Mouse (Mus musculus) forebrain, postnatal 0 days (tissue): ENCODE results near the gene Vmn1r218. TPM values are rescaled to one million over a fixed set of nuclear protein-coding genes. Genes with fewer than 3 reads are reported as not detected.

ENCODE experiments used
- ATAC-seq: fragments of 200-750 bp; cut with Nextera tagmentation; 2 replicates; pipeline ENCODE4 v1.8.0; 2017; ENCODE audit warnings: mild to moderate bottlenecking, moderate library complexity
- DNase-seq: peaks from one replicate; pipeline ENCODE4 v3.0.0-alpha.2; 2015
- H3K27ac ChIP-seq: fragments of 300-500 bp; sonication (generic); 2 replicates; pipeline ENCODE4 v1.5.1; 2014; ENCODE audit warnings: low read depth, mild to moderate bottlenecking, antibody characterized with exemption, low read length, moderate library complexity, mixed read lengths
- H3K27me3 ChIP-seq: fragments of 300-500 bp; sonication (generic); 2 replicates; pipeline ENCODE4 v1.6.1; 2014; ENCODE audit warnings: mild to moderate bottlenecking, low read length, mixed read lengths; ENCODE audit not compliant: insufficient read depth
- H3K36me3 ChIP-seq: fragments of 300-500 bp; sonication (generic); 2 replicates; pipeline ENCODE4 v1.6.1; 2014; ENCODE audit warnings: mild to moderate bottlenecking, moderate library complexity; ENCODE audit not compliant: insufficient read depth
- H3K4me1 ChIP-seq: fragments of 300-500 bp; sonication (generic); 2 replicates; pipeline ENCODE4 v1.6.1; 2014; ENCODE audit warnings: antibody characterized with exemption; ENCODE audit not compliant: insufficient read depth
- H3K4me2 ChIP-seq: fragments of 300-500 bp; sonication (generic); 2 replicates; pipeline ENCODE4 v1.6.1; 2014; ENCODE audit warnings: low read depth, mild to moderate bottlenecking, moderate library complexity
- H3K4me3 ChIP-seq: fragments of 300-500 bp; sonication (generic); 2 replicates; pipeline ENCODE4 v1.5.1; 2014; ENCODE audit warnings: low read depth, low read length, mixed read lengths
- H3K9ac ChIP-seq: fragments of 300-500 bp; sonication (generic); 2 replicates; pipeline ENCODE4 v1.6.1; 2014; ENCODE audit warnings: mild to moderate bottlenecking
- H3K9me3 ChIP-seq: fragments of 300-500 bp; sonication (generic); 2 replicates; pipeline ENCODE4 v1.6.1; 2016; ENCODE audit warnings: low read length
- CTCF ChIP-seq: sonication (generic); IDR thresholded peaks from 2 replicates; pipeline ENCODE4 v1.5.1; 2016; ENCODE audit warnings: antibody characterized with exemption, control low read depth, low read depth
- WGBS: fragments of 180-500 bp; shearing (Covaris S2); extraction: QIAGEN DNeasy Blood & Tissue Kit; methylation state at CpG from one replicate; pipeline ENCODE4 v1.1.7; 2014; 5-methylcytosine and 5-hydroxymethylcytosine counted together
- polyA plus RNA-seq: library from polyadenylated mRNA; unstranded; fragments of >200 nt; fragmentation: Nextera tagmentation; extraction: Ambion mirVana; gene quantifications from 2 replicates; pipeline ENCODE4 v1.2.1, GENCODE M21; 2015
- total RNA-seq: library from RNA; depleted of rRNA; stranded (reverse); fragments of >200 nt; gene quantifications from 2 replicates; pipeline ENCODE4 v1.2.3, GENCODE M21; 2014; rRNA removed

Gene Vmn1r218
- total and polyA plus RNA-seq, 2 experiments from 2014 or later, result not detected

GRCm38 (mm10) chr13:23187875-23188274 is 54.9 kb downstream of the Vmn1r218 start, which contains the start of gene Vmn1r220:
TSS of gene Vmn1r220 (minus strand) at chr13:23187975.
- no peaks in the 10 kb centered on the region for H3K27me3 ChIP-seq
- no peaks in the 10 kb centered on the region for H3K9me3 ChIP-seq
- WGBS, result 84% methylated on average over 2 of the region's 2 CpGs
- DNase-seq, result no peak
- H3K4me1 ChIP-seq, result no peaks in the 10 kb centered on the region
- no peak within 1 kb of the TSS for H3K9ac ChIP-seq
- TF ChIP-seq CTCF, result no peak
- no peak for ATAC-seq
- H3K4me2 ChIP-seq, result no peak within 1 kb of the TSS
- H3K27ac ChIP-seq, result no peak within 1 kb of the TSS
- no peak within 1 kb of the TSS for H3K4me3 ChIP-seq
- H3K36me3 ChIP-seq, result no peaks in the 10 kb centered on the region

Other genes starting within 250 kb of the Vmn1r218 start
- gene Vmn1r212, start 248.9 kb upstream of the Vmn1r218 start, total RNA-seq, result not detected in 2 replicates
- gene Vmn1r212, start 248.9 kb upstream of the Vmn1r218 start, polyA plus RNA-seq, result not detected in 2 replicates
- gene Vmn1r213, start 125.5 kb upstream of the Vmn1r218 start, total RNA-seq, result not detected in 2 replicates
- not detected in 2 replicates for gene Vmn1r213, start 125.5 kb upstream of the Vmn1r218 start, polyA plus RNA-seq
- gene Vmn1r214, start 102.7 kb upstream of the Vmn1r218 start, total RNA-seq, result not detected in 2 replicates
- not detected in 2 replicates for gene Vmn1r214, start 102.7 kb upstream of the Vmn1r218 start, polyA plus RNA-seq
- not detected in 2 replicates for gene Vmn1r215, start 65.1 kb upstream of the Vmn1r218 start, total RNA-seq
- not detected in 2 replicates for gene Vmn1r215, start 65.1 kb upstream of the Vmn1r218 start, polyA plus RNA-seq
- gene Vmn1r217, start 14.9 kb upstream of the Vmn1r218 start, total RNA-seq, result not detected in 2 replicates
- gene Vmn1r217, start 14.9 kb upstream of the Vmn1r218 start, polyA plus RNA-seq, result not detected in 2 replicates
- gene Vmn1r219, start 26.2 kb downstream of the Vmn1r218 start, total RNA-seq, result not detected in 2 replicates
- not detected in 2 replicates for gene Vmn1r219, start 26.2 kb downstream of the Vmn1r218 start, polyA plus RNA-seq
- not detected in 2 replicates for gene Vmn1r220, start 54.8 kb downstream of the Vmn1r218 start, total RNA-seq
- gene Vmn1r220, start 54.8 kb downstream of the Vmn1r218 start, polyA plus RNA-seq, result not detected in 2 replicates
- not detected in 2 replicates for gene Vmn1r221, start 81.0 kb downstream of the Vmn1r218 start, total RNA-seq
- gene Vmn1r221, start 81.0 kb downstream of the Vmn1r218 start, polyA plus RNA-seq, result not detected in 2 replicates
- not detected in 2 replicates for gene Vmn1r222, start 102.8 kb downstream of the Vmn1r218 start, total RNA-seq
- gene Vmn1r222, start 102.8 kb downstream of the Vmn1r218 start, polyA plus RNA-seq, result not detected in 2 replicates
- not detected in 2 replicates for gene Vmn1r223, start 114.0 kb downstream of the Vmn1r218 start, total RNA-seq
- not detected in 2 replicates for gene Vmn1r223, start 114.0 kb downstream of the Vmn1r218 start, polyA plus RNA-seq
- 32.9 and 35.5 TPM in 2 replicates for gene Zfp322a, start 236.1 kb downstream of the Vmn1r218 start, total RNA-seq
- 23.1 and 33.6 TPM in 2 replicates for gene Zfp322a, start 236.1 kb downstream of the Vmn1r218 start, polyA plus RNA-seq